In the genomic region with DNA sequence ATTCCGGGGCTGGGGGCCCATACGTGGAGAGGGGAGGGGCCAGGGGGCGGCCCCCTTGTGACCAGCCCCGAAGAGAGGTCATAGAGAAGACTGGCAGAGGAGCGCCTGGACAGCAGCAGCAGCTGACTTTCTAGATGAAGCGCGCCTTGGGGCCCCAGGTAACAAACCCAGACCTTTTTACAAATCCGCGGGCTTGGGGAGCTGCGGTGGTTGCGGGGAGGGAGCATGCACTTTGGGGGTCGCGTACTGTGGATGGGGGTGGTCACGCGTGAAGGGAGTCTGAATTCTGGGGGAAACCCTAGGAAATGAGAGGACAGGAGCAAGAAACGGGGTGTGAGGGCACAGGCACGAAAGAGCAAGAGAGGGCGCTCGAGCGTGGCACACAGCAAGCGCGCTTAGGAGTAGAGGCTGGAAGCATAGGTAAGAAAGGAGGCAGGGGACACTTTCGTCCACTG, we compare ENCODE assay signal across 8 mouse cellular contexts. TPM values are rescaled to one million over a fixed set of nuclear protein-coding genes. Genes with fewer than 3 reads are reported as not detected.
DNase-seq lines count a peak whose midpoint lies in the region; ATAC-seq and TF ChIP-seq lines count a peak whose summit lies in the region.

Gene Usp51 (plus strand): TSS at position 83 of the 455 bp plus-strand sequence.

- H3K27me3 ChIP-seq in forebrain, embryonic 12.5 days, result 0 out of 2 replicates have a peak, but pooled peaks cover 3% of the 10 kb centered on the region
- no peaks in the 10 kb centered on the region for H3K27me3 ChIP-seq in lung, embryonic 15.5 days

- H3K27ac ChIP-seq in forebrain, embryonic 12.5 days, result peak within 1 kb of the TSS; percentile 83
- H3K27ac ChIP-seq in layer of hippocampus, adult 2 months, result peak within 1 kb of the TSS; percentile 91
- H3K27ac ChIP-seq in lung, embryonic 15.5 days, result peak within 1 kb of the TSS; percentile 53; the same call in 1 of the 2 replicates

- H3K9me3 ChIP-seq in forebrain, embryonic 12.5 days, result no peaks in the 10 kb centered on the region
- no peaks in the 10 kb centered on the region for H3K9me3 ChIP-seq in lung, embryonic 15.5 days

- peak; percentile 85 for ATAC-seq in forebrain, embryonic 12.5 days (ENCODE audit: low FRiP score)
- ATAC-seq in lung, embryonic 15.5 days (ENCODE audit: borderline replicate concordance, extremely low read depth, low FRiP score, low TSS enrichment), result peak; percentile 75

- 16% methylated on average over 23 of the region's 23 CpGs for WGBS in forebrain, embryonic 12.5 days
- WGBS in lung, embryonic 15.5 days, result 25% methylated on average over 23 of the region's 23 CpGs

- peak within 1 kb of the TSS; percentile 61 for H3K9ac ChIP-seq in forebrain, embryonic 12.5 days
- peak within 1 kb of the TSS; percentile 43 for H3K9ac ChIP-seq in lung, embryonic 15.5 days

- TF ChIP-seq CTCF in layer of hippocampus, adult 2 months (conservative IDR thresholded peaks at IDR 0.05), result peak; percentile 57

- no peaks in the 10 kb centered on the region for H3K36me3 ChIP-seq in forebrain, embryonic 12.5 days (replicated peaks)
- no peaks in the 10 kb centered on the region for H3K36me3 ChIP-seq in lung, embryonic 15.5 days

- H3K4me1 ChIP-seq in forebrain, embryonic 12.5 days, result no peaks in the 10 kb centered on the region
- H3K4me1 ChIP-seq in lung, embryonic 15.5 days, result no peaks in the 10 kb centered on the region

- DNase-seq in Muller cell, postnatal 12 days (ENCODE audit: inconsistent ontology term), result peak; percentile 34
- DNase-seq in cerebellum, adult 11 months, result peak; percentile 58
- peak; percentile 24 for DNase-seq in heart, postnatal 4 days
- DNase-seq in layer of hippocampus, adult 2 months (ENCODE audit: low spot score in 2 of 2), result peak; percentile 30 to 39
- peak; percentile 45 for DNase-seq in ovary, postnatal 36 days (ENCODE audit: low spot score)
- peak; percentile 22 for DNase-seq in urinary bladder, postnatal 14 days (ENCODE audit: low spot score)

- H3K4me2 ChIP-seq in forebrain, embryonic 12.5 days, result peak within 1 kb of the TSS; percentile 59
- H3K4me2 ChIP-seq in lung, embryonic 15.5 days, result peak within 1 kb of the TSS; percentile 64

- peak within 1 kb of the TSS; percentile 55 for H3K4me3 ChIP-seq in forebrain, embryonic 12.5 days (replicated peaks)
- peak within 1 kb of the TSS; percentile 69 for H3K4me3 ChIP-seq in layer of hippocampus, adult 2 months
- peak within 1 kb of the TSS; percentile 53 for H3K4me3 ChIP-seq in lung, embryonic 15.5 days

RNA-seq across cellular contexts. Expression of gene Usp51, which starts in this region (rescaled TPM):
- 3.3 and 5.1 TPM in 2 replicates for polyA plus RNA-seq in forebrain, embryonic 12.5 days (2016; fragmentation: Nextera tagmentation; extraction: Ambion mirVana)
- total RNA-seq in heart, postnatal 4 days (2021), result under 1 TPM; 0.43 to 0.60 TPM
- total RNA-seq in layer of hippocampus, adult 2 months (2021), result 1 to 10 TPM; 2.5 to 2.7 TPM
- 0.60 and 0.99 TPM in 2 replicates for polyA plus RNA-seq in lung, embryonic 15.5 days (2015; fragmentation: Nextera tagmentation; extraction: Ambion mirVana)

Comparison
In these comparisons a context has a peak if more than half of its experiments do, and no peak if none do; other contexts are left out.
1. Peak in every context shown above with its lines: DNase-seq, ATAC-seq, H3K4me3 ChIP-seq and H3K27ac ChIP-seq.
2. Peak in DNase-seq in heart, postnatal 4 days; RNA of the gene not detected or under 1 TPM.
3. Peak in ATAC-seq, H3K4me3 ChIP-seq, H3K27ac ChIP-seq, H3K9ac ChIP-seq and H3K4me2 ChIP-seq in lung, embryonic 15.5 days; RNA of the gene not detected or under 1 TPM.